In genomic region chr4:57626921-57627320, GRCm38 (mm10) we compare ENCODE assay signal across 20 mouse cellular contexts. TPM values are rescaled to one million over a fixed set of nuclear protein-coding genes. Genes with fewer than 3 reads are reported as not detected.
DNase-seq lines count a peak whose midpoint lies in the region; ATAC-seq lines count a peak whose summit lies in the region.
"Had no signal": no experiment of that assay in that cellular context is flagged by ENCODE, and none has a peak within 500 bp of the region (broad histone marks: within the 10 kb centered on the region; RNA-seq: fewer than 3 reads in every experiment).

No protein-coding gene starts in this region.

- no peak overlapping the region for H3K27ac ChIP-seq in heart, embryonic 11.5 days (ENCODE audit: low read depth, low read length)
- no peak overlapping the region for H3K27ac ChIP-seq in hindbrain, embryonic 13.5 days
- H3K27ac ChIP-seq in hindbrain, embryonic 10.5 days = no peak overlapping the region
- H3K27ac ChIP-seq: embryonic facial prominence, embryonic 12.5 days; forebrain, embryonic 10.5 days; forebrain, embryonic 12.5 days had no signal

- H3K4me2 ChIP-seq in heart, embryonic 11.5 days = no peak overlapping the region
- no peak overlapping the region for H3K4me2 ChIP-seq in hindbrain, embryonic 13.5 days
- H3K4me2 ChIP-seq: embryonic facial prominence, embryonic 12.5 days; forebrain, embryonic 12.5 days had no signal

- 74% methylated on average over 5 of the region's 5 CpGs for WGBS in heart, embryonic 11.5 days (ENCODE audit: insufficient replicate concordance)
- WGBS in hindbrain, embryonic 13.5 days = 96% methylated on average over 5 of the region's 5 CpGs
- WGBS in hindbrain, embryonic 10.5 days = 90% methylated on average over 5 of the region's 5 CpGs

- no peaks in the 10 kb centered on the region for H3K9me3 ChIP-seq in heart, embryonic 11.5 days (replicated peaks; ENCODE audit: control insufficient read depth, low read length)
- H3K9me3 ChIP-seq in hindbrain, embryonic 13.5 days = no peaks in the 10 kb centered on the region
- H3K9me3 ChIP-seq in hindbrain, embryonic 10.5 days = no peaks in the 10 kb centered on the region
- H3K9me3 ChIP-seq: embryonic facial prominence, embryonic 12.5 days; forebrain, embryonic 10.5 days; forebrain, embryonic 12.5 days had no signal

- H3K27me3 ChIP-seq in heart, embryonic 11.5 days (ENCODE audit: control insufficient read depth, insufficient read depth, low read length) = no peaks in the 10 kb centered on the region
- H3K27me3 ChIP-seq in hindbrain, embryonic 13.5 days = no peaks in the 10 kb centered on the region
- H3K27me3 ChIP-seq in hindbrain, embryonic 10.5 days (ENCODE audit: insufficient read depth, poor library complexity, severe bottlenecking) = no peaks in the 10 kb centered on the region
- H3K27me3 ChIP-seq: embryonic facial prominence, embryonic 12.5 days; forebrain, embryonic 12.5 days had no signal

- no peak overlapping the region for H3K9ac ChIP-seq in heart, embryonic 11.5 days (ENCODE audit: low read depth, low read length)
- H3K9ac ChIP-seq in hindbrain, embryonic 13.5 days = no peak overlapping the region
- H3K9ac ChIP-seq: embryonic facial prominence, embryonic 12.5 days; forebrain, embryonic 12.5 days had no signal

- no peak overlapping the region for H3K4me3 ChIP-seq in heart, embryonic 11.5 days (ENCODE audit: low read depth, low read length)
- no peak overlapping the region for H3K4me3 ChIP-seq in hindbrain, embryonic 13.5 days
- no peak overlapping the region for H3K4me3 ChIP-seq in hindbrain, embryonic 10.5 days
- H3K4me3 ChIP-seq: embryonic facial prominence, embryonic 12.5 days; erythroblast, embryonic 14.5 days; forebrain, embryonic 10.5 days; forebrain, embryonic 12.5 days had no signal

- no peak for ATAC-seq in heart, embryonic 11.5 days (replicated peaks; ENCODE audit: insufficient number of reproducible peaks, low FRiP score, low TSS enrichment)
- ATAC-seq in hindbrain, embryonic 13.5 days (ENCODE audit: low FRiP score) = peak; percentile 17; the same call in 1 of the 2 replicates
- ATAC-seq: forebrain, embryonic 14.5 days; forebrain, embryonic 16.5 days had no signal

- peaks cover 30% of the 10 kb centered on the region for H3K4me1 ChIP-seq in heart, embryonic 11.5 days (ENCODE audit: control insufficient read depth, insufficient read depth, low read length)
- no peaks in the 10 kb centered on the region for H3K4me1 ChIP-seq in hindbrain, embryonic 13.5 days (replicated peaks)
- no peaks in the 10 kb centered on the region for H3K4me1 ChIP-seq in hindbrain, embryonic 10.5 days (replicated peaks)
- H3K4me1 ChIP-seq: forebrain, embryonic 10.5 days; forebrain, embryonic 12.5 days had no signal

- H3K36me3 ChIP-seq in heart, embryonic 11.5 days (ENCODE audit: control insufficient read depth, insufficient read depth, low read length) = no peaks in the 10 kb centered on the region
- no peaks in the 10 kb centered on the region for H3K36me3 ChIP-seq in hindbrain, embryonic 13.5 days
- H3K36me3 ChIP-seq in hindbrain, embryonic 10.5 days = no peaks in the 10 kb centered on the region
- H3K36me3 ChIP-seq: embryonic facial prominence, embryonic 12.5 days; forebrain, embryonic 10.5 days; forebrain, embryonic 12.5 days had no signal

- DNase-seq in heart, adult 11 months = peak; percentile 63
- no peak for DNase-seq in hindbrain, embryonic 10.5 days (ENCODE audit: low spot score)
- DNase-seq: adrenal gland, adult 2 months; adrenal gland, postnatal 10 days; adrenal gland, postnatal 25 days; cerebellum, adult 11 months; cerebellum, adult 18-20 months; cerebellum, adult 8-10 months; cerebellum, adult 9-11 months; cerebellum, postnatal 14 days; cerebellum, postnatal 36 days; embryo, embryonic 11 days had no signal

RNA-seq across cellular contexts. Expression of gene Pakap, which starts 58.9 kb away (rescaled TPM):
- 46.0 and 64.7 TPM in 2 replicates for polyA plus RNA-seq in heart, embryonic 11.5 days (2014; fragmentation: Nextera tagmentation; extraction: Ambion mirVana)
- polyA plus RNA-seq in hindbrain, embryonic 13.5 days (2015; fragmentation: Nextera tagmentation; extraction: Ambion mirVana) = 10.3 and 11.5 TPM in 2 replicates
- 25.3 and 32.6 TPM in 2 replicates for polyA plus RNA-seq in hindbrain, embryonic 10.5 days (2016; fragmentation: Nextera tagmentation; extraction: Ambion mirVana)
- polyA plus RNA-seq: erythroblast, embryonic 14.5 days had no signal
